Mouse (Mus musculus) liver, embryonic 14.5 days (tissue): ENCODE measurements around the gene Bri3. TPM values are rescaled to one million over a fixed set of nuclear protein-coding genes. Genes with fewer than 3 reads are reported as not detected.
A peak's percentile ranks its signal among the peaks of the same experiment; 100 is the strongest.

Experiments
- ATAC-seq: fragments of 200-750 bp; cut with Nextera tagmentation; 2 replicates; pipeline ENCODE4 v1.8.0; 2017; ENCODE audit warnings: moderate number of reproducible peaks, mild to moderate bottlenecking, moderate library complexity; ENCODE audit not compliant: insufficient read depth
- DNase-seq, 3 experiments: peaks; one replicate each; pipeline ENCODE4 v3.0.0-alpha.2; 2012 to 2013; ENCODE audit warnings: low read depth in 3 of 3, low spot score in 3 of 3
- H3K27ac ChIP-seq: fragments of 300-500 bp; sonication (generic); 2 replicates; pipeline ENCODE4 v1.5.1; 2014; ENCODE audit warnings: moderate library complexity, mild to moderate bottlenecking, control low read depth, inconsistent platforms
- H3K27me3 ChIP-seq: fragments of 300-500 bp; sonication (generic); 2 replicates; pipeline ENCODE4 v1.6.1; 2014; ENCODE audit warnings: mild to moderate bottlenecking, low read length, moderate library complexity; ENCODE audit not compliant: control insufficient read depth, insufficient read depth
- H3K36me3 ChIP-seq: fragments of 300-500 bp; sonication (generic); replicated peaks from 2 replicates; pipeline ENCODE4 v1.6.1; 2014; ENCODE audit warnings: low read depth; ENCODE audit not compliant: control insufficient read depth, insufficient read depth
- H3K4me1 ChIP-seq, 2 experiments: fragments of 200-500 bp in 1 of 2; fragments of 300-500 bp in 1 of 2; sonication (generic) in 1 of 2; replicated peaks; 2 replicates each; pipeline ENCODE4 v1.6.1; 2012 to 2014; ENCODE audit warnings: antibody characterized with exemption in 1 of 2, inconsistent platforms in 1 of 2, low read length in 1 of 2; ENCODE audit not compliant: control insufficient read depth in 2 of 2, insufficient read depth in 2 of 2
- H3K4me2 ChIP-seq: fragments of 300-500 bp; sonication (generic); 2 replicates; pipeline ENCODE4 v1.6.1; 2014; ENCODE audit warnings: low read depth, mild to moderate bottlenecking, control low read depth, moderate library complexity
- H3K4me3 ChIP-seq, 2 experiments: fragments of 200-500 bp in 1 of 2; fragments of 300-500 bp in 1 of 2; sonication (generic) in 1 of 2; 2 replicates each; pipeline ENCODE4 v1.5.1; 2012 to 2014; ENCODE audit warnings: low read depth in 2 of 2, low read length in 2 of 2, mild to moderate bottlenecking in 2 of 2, control low read depth in 1 of 2, inconsistent platforms in 1 of 2, moderate library complexity in 1 of 2; ENCODE audit not compliant: insufficient read depth in 1 of 2
- H3K9ac ChIP-seq: fragments of 300-500 bp; sonication (generic); replicated peaks from 2 replicates; pipeline ENCODE4 v1.6.1; 2014; ENCODE audit warnings: mild to moderate bottlenecking, control low read depth, moderate library complexity
- H3K9me3 ChIP-seq: fragments of 300-500 bp; sonication (generic); 2 replicates; pipeline ENCODE4 v1.6.1; 2016; ENCODE audit warnings: low read length, mixed read lengths; ENCODE audit not compliant: control insufficient read depth
- CTCF ChIP-seq: IDR thresholded peaks from 2 replicates; pipeline ENCODE4 v1.5.1; 2016; ENCODE audit warnings: antibody characterized with exemption, low read depth, control low read depth
- EP300 ChIP-seq: IDR thresholded peaks from 2 replicates; pipeline ENCODE4 v1.6.1; 2016; ENCODE audit warnings: antibody characterized with exemption, low read depth
- WGBS: fragments of 180-500 bp; shearing (Covaris S2); extraction: QIAGEN DNeasy Blood & Tissue Kit; methylation state at CpG from one replicate; pipeline ENCODE4 v1.1.7; 2014; ENCODE audit not compliant: insufficient replicate concordance; 5-methylcytosine and 5-hydroxymethylcytosine counted together
- polyA plus RNA-seq, 2 experiments: library from polyadenylated mRNA; depleted of rRNA in 1 of 2; stranded (reverse) in 1 of 2; unstranded in 1 of 2; fragments of >200 nt; fragmentation: Nextera tagmentation in 1 of 2; extraction: Ambion mirVana in 1 of 2; gene quantifications; 2 replicates each; pipeline versions ENCODE4 v1.2.1 to v1.2.3; 2012 to 2014

Bri3 gene
- polyA plus RNA-seq, 2 experiments: 12.1 to 15.9 TPM

DNA sequence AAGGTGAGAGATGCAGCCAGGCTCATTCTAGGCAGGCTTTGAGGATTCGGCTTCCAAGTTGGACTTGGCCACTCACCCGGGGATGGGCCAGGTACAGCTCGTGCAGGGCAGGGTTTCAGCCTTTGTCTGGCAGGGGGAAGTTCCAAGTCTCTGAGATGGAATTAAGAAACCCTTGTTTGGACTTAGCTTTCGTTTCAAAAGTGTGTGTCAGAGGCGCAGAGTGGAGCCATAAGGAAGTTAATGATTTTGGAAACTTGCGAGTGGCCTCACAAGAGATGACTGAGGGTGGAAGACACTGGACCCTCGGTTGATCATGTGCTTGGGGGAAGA, 12.3 kb downstream of the Bri3 start:
- H3K27ac ChIP-seq: no peak overlapping the region
- H3K4me3 ChIP-seq: peak overlapping the region; percentile 63 to 74
- no peaks in the 10 kb centered on the region for H3K36me3 ChIP-seq
- H3K4me2 ChIP-seq: peak overlapping the region; percentile 85
- no peaks in the 10 kb centered on the region; the same call in 1 of the 2 replicates for H3K27me3 ChIP-seq
- DNase-seq (no peak), ATAC-seq (no peak)
- WGBS: 20% methylated on average over 7 of the region's 7 CpGs
- H3K9me3 ChIP-seq: no peaks in the 10 kb centered on the region
- TF ChIP-seq EP300 (no peak), CTCF (no peak)
- peaks cover 6 to 16% of the 10 kb centered on the region in 2 experiments for H3K4me1 ChIP-seq
- H3K9ac ChIP-seq: peak overlapping the region; percentile 76

- Histone ChIP-seq H3K9ac (no peak overlapping the region), H3K4me3 (peak overlapping the region; percentile 63 to 74; a peak in 3 of 4 replicates), H3K27me3 (no peaks in the 10 kb centered on the region; the same call in 1 of the 2 replicates), H3K36me3 (no peaks in the 10 kb centered on the region), H3K4me2 (peak overlapping the region; percentile 85), H3K4me1 (peaks cover 6 to 16% of the 10 kb centered on the region in 2 experiments), H3K27ac (no peak overlapping the region), H3K9me3 (no peaks in the 10 kb centered on the region)
- no peak for ATAC-seq
- no peak for DNase-seq
- TF ChIP-seq EP300: no peak
- no peak for TF ChIP-seq CTCF
- 53% methylated on average over 1 of the region's 1 CpGs for WGBS
Observed at GRCm38 (mm10) chr5:144256888-144257287, 12.7 kb downstream of the Bri3 start.

DNA sequence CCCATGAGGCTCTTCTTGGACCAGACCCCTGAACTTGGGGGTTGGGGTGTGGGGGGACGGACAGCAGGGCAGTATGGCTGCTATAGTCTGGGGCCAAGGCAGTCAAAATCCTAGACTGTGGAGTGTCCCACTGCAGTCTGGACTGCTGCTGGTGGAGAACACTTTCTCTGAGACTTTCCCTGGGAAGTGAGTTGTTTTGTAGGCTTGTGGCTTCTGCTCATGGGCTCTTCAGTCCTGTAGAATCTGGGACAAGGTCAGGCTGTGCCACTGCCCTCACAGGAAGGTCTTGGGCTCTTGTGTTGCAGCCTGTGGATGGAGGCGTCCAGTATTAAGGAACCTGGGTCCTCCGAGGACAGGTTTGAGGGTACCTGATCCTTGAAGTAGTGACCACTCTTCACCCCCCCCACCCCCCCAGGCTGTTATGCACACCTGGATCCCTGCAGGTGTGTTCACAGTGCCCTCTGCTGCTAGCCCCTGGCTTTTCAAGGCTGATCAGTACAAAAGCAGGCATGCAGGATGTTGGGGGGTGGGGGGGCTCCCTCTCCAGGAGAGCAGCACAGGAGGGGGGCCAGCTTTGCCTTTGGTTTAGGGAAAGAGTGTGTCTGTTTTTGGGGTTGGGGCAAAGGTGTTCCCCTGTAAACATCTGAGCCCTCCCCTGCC, 13.3 kb downstream of the Bri3 start:
- H3K4me2 ChIP-seq: no peak overlapping the region; the same call in 1 of the 2 replicates
- WGBS: 72% methylated on average over 3 of the region's 3 CpGs
- no peak overlapping the region for H3K27ac ChIP-seq
- no peaks in the 10 kb centered on the region; the same call in 1 of the 2 replicates for H3K27me3 ChIP-seq
- TF ChIP-seq EP300 (no peak), CTCF (peak; percentile 22)
- H3K4me3 ChIP-seq: no peak overlapping the region
- no peaks in the 10 kb centered on the region for H3K9me3 ChIP-seq
- H3K4me1 ChIP-seq: peaks cover 6 to 16% of the 10 kb centered on the region in 2 experiments
- no peak for DNase-seq
- no peaks in the 10 kb centered on the region for H3K36me3 ChIP-seq
- H3K9ac ChIP-seq: no peak overlapping the region
- ATAC-seq: no peak

DNA sequence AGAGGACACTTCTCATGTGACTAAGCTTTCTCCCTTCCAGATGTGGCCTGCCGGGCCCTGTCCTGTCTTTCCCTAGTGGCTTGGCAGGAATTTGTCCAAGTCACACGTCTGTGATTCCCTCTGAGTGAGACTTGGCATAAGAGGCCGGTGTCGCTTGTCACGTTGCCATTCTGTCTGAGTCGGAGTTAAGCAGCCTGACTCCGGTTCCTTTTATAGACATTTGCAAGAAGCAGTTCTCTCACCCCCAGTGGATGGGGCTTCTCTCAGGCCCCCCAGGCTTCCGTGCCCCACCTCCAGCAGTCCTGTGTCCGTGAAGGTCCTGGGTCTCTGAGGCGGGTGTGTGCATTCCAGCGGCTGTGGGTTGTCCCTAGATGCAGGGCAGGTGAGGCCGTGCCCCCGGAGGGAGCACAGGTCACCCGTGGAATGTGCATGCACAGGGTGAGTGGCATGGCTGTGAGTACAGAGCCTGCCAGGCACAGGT, 13.9 kb downstream of the Bri3 start:
- no peaks in the 10 kb centered on the region; the same call in 1 of the 2 replicates for H3K27me3 ChIP-seq
- H3K27ac ChIP-seq: no peak overlapping the region
- no peak overlapping the region for H3K9ac ChIP-seq
- no peaks in the 10 kb centered on the region for H3K36me3 ChIP-seq
- no peak overlapping the region for H3K4me2 ChIP-seq
- no peaks in the 10 kb centered on the region for H3K9me3 ChIP-seq
- H3K4me1 ChIP-seq: peaks cover 6 to 16% of the 10 kb centered on the region in 2 experiments
- DNase-seq: no peak
- 71% methylated on average over 14 of the region's 14 CpGs for WGBS
- no peak for ATAC-seq
- TF ChIP-seq CTCF (no peak), EP300 (no peak)
- H3K4me3 ChIP-seq: no peak overlapping the region

DNA sequence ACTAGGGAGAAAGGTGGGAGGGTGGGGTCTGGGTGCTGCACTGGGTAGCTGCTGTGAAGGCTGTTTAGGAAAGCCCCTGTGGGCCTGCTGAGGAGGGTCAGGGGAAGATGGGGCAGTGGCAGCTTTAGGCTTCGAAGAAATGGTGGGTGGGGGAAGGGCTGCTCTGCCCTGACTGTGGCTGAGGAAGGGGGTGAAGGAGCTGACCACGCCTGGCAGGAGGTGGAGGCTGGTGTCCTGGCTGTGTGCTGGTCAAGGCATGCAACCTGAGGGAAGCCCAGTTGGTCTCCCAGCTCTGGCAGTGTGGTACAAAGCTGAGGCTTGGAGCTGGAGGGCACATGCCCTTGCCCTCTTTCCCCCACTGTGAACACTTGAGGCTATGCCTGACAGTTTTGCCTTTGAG, 14.4 kb downstream of the Bri3 start:
- H3K27me3 ChIP-seq: no peaks in the 10 kb centered on the region; the same call in 1 of the 2 replicates
- H3K9ac ChIP-seq: no peak overlapping the region
- no peak overlapping the region for H3K4me3 ChIP-seq
- H3K4me1 ChIP-seq: peaks cover 6 to 16% of the 10 kb centered on the region in 2 experiments
- WGBS: 30% methylated on average over 2 of the region's 2 CpGs
- H3K27ac ChIP-seq: no peak overlapping the region
- H3K36me3 ChIP-seq: no peaks in the 10 kb centered on the region
- no peaks in the 10 kb centered on the region for H3K9me3 ChIP-seq
- no peak for ATAC-seq
- H3K4me2 ChIP-seq: no peak overlapping the region
- TF ChIP-seq EP300: no peak
- TF ChIP-seq CTCF: no peak
- no peak for DNase-seq
